Mouse (Mus musculus) gastrocnemius, adult 8-10 months (tissue): ENCODE measurements at regions not wholly inside any gene's neighbourhood (a gene's known extent, or its start where the extent isn't known, plus 50 kb on each side); places are given as distances from the start of the nearest gene placed in this dataset.

ENCODE experiments used
- DNase-seq, 2 experiments: peaks; one replicate each; pipeline ENCODE4 v3.0.0; 2022; ENCODE audit warnings: low spot score in 2 of 2

- DNase-seq = no peak
These were observed 172.9 kb upstream of the Phactr1 start for GRCm38 (mm10) chr13:42507535-42507934.

- DNase-seq = no peak
These were observed 161.7 kb upstream of the Phactr1 start for GRCm38 (mm10) chr13:42518686-42519085.

- no peak for DNase-seq
These were observed 157.9 kb upstream of the Phactr1 start for GRCm38 (mm10) chr13:42522553-42522952.

DNA sequence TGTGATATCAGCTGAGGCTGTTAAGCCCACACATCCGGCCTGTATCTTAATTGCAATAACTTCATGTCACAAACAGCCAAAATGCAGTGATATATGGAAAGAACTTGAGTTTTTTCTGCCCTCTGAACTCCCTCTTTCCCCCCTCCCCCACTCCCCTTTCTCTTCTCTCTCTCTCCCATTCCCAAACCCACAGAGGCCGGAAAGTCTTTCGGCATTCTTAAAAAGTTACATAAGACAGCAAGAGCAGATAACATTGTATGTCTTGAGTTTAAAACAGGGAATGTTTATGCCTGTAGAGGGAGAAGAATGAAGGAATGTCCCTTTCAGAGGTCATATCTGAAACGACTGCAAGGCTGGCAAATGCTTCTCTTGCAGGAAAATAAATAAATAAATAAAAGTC lies 154.3 kb upstream of the Phactr1 start:
- DNase-seq = no peak

- peak; percentile 3 to 7 for DNase-seq
These were observed 153.5 kb upstream of the Phactr1 start for GRCm38 (mm10) chr13:42526966-42527365.

GRCm38 (mm10) chr13:42528169-42528568 lies 152.3 kb upstream of the Phactr1 start:
- no peak for DNase-seq

DNA sequence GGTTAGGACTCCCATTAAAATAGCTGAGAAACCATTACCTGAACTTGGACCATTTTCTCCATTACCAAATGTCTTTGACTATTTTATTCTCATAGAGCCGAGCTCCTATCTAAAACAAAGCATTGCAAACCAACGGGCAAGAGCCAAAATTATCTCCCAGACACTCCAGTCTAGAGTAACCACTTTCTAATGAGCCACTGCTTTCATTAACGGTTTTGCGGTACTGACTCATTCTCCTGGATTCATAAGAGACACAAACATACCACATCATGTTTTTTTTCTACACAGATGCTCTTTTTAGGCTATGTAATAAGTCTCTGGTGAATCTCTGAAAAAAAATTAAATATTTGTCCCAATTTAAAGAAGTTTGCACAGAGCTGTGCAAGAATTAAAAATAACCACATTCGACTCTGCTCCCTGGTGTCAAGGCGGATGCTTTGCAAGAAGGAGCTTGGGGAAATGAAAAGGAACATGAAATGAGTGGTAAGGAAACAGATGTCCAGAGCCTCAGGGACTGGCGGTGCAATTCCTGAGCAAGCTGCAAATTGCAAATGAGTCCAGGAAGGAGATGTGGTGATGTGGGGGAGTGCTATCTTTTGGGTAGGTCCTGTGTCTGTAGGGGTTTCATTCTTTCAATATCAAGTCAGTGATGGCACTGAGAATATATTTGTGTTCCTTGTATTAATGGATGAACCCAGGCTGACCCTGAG lies 143.8 kb upstream of the Phactr1 start:
- DNase-seq = no peak

DNA sequence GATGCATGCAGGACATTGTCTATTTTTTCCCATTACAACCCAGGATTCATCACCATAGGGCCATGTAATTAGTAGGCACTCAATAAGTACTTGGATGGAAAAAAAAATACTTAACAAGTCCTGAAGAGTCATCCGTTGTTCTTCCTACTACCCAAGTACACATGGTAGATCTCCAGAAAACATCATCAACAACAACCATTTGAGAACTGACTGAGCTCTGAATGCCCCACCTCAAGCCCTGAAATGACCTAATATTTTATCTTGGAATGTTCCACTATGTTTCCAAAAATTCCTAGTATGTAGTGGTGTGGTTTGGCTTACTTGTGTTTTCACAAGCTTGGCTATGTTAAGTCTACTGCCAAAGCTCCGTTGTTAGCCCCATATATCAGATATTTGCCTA lies 142.4 kb upstream of the Phactr1 start:
- no peak for DNase-seq

DNA sequence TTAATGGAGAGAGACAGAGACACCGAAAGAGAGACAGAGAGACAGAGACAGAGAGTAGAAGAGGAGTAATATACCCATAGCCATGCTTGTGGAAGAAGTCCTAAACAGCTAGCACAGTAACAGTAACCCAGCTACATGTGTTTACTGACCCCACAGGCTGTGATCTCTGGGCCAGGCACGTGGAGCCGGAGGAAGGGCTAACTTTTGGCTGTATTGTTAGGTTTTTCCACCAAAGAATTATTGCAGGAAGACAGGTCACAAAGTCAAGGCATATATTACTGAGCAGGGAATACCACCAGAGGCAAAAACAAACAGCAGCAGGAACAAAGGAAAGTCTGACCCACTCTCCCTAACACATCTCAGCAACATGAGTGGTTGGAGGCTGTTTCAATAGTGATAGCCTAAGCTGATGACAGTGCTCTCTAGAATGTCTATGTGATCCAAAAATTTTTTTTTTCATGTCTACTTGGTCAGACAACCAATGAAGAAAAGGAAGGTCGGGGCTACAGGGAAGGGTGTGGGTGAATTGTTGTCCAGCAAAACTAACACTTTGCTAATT lies 135.8 kb upstream of the Phactr1 start:
- no peak for DNase-seq

DNA sequence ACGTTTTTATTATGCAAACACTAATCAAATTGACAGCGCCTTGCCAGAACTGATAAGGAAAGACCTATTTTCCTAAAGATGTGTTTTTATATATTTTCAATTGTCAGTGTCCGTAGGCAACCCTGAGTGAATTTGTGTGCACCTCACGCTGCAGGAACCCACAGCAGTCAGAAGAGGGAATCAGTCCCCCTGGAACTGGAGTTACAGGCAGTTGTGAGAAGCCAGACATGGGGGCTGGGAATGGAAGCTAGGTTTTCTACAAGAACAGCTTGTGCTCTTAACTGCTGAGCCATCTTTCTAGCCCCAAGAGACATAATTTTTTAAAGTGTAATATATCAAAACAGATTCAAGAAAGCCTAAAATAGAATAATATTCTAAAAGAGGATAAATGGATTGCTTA lies 134.0 kb upstream of the Phactr1 start:
- no peak for DNase-seq

DNA sequence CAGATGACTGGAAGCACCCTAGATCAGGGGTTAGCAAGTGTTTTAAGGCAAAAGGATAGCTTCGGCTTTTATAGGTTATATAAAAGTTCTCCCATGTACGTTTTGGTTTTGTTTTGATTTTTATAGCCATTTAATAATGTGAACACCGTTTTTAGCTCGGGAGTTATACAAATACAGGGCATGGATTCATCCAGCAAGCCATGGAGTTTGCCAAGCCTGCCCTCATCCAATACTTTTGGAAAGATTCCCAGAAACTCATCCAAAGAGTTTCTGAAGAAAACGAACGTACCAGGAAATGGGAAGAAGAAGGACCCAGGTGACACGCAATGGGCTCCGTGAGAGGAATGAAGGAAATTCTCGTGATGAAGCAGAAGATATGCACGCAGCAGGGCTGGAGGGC lies 133.6 kb upstream of the Phactr1 start:
- DNase-seq = no peak

DNA sequence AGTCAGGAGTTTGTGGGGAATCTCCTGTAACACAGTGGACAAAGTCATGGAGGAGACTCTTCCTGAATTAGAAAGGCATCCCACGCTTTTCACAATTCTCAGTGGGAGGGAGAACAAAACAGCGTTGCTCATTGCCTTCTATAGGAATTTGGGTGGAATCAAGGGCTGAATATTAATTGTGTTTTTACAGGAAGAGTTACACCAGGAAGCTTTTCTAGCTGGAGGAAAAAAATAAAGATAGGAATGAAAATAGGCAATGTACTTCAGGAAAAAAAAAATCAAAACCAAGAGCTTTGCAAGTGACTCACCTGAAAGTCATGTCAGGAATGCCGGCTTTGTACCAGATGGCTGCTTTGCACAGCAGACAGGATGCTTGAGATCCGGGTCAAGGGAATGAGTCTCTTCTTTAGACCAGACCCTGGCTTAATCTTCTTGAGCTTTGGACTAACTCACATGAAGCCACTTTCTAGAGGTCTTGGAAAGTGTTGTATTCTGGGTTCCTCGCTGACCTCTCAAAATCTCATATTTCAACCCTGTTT lies 131.3 kb upstream of the Phactr1 start:
- DNase-seq = no peak

- DNase-seq = no peak
These were observed 125.5 kb upstream of the Phactr1 start for GRCm38 (mm10) chr13:42554961-42555360.

GRCm38 (mm10) chr13:42558526-42558925 lies 121.9 kb upstream of the Phactr1 start:
- DNase-seq = no peak

DNA sequence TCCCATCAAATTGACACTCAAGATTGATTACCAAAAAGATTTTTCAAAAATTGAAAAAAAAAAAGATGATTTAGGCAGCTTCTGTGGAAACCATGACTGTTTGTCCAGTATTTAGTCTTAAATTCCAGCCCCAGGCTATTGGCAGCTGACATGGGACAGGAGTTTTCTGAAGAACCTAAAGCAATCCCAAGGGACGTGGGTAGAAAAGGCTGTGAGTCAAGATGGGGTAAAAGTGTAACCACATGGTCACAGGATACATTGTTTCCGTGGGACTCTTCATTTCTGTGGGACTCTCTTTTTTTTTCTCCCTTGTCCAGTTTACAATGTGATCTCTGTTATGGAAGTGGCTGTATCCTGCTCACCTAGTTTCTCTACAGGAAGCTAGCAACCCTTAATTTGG lies 119.0 kb upstream of the Phactr1 start:
- DNase-seq = no peak

- no peak for DNase-seq
These were observed 114.9 kb upstream of the Phactr1 start for GRCm38 (mm10) chr13:42565291-42566058.

- DNase-seq = no peak
These were observed 109.6 kb upstream of the Phactr1 start for GRCm38 (mm10) chr13:42570600-42571348.

- no peak for DNase-seq
These were observed 106.2 kb upstream of the Phactr1 start for GRCm38 (mm10) chr13:42574189-42574588.

- DNase-seq = peak; percentile 44 to 49
These were observed 104.5 kb upstream of the Phactr1 start for GRCm38 (mm10) chr13:42575725-42576426.

- no peak for DNase-seq
These were observed 101.0 kb upstream of the Phactr1 start for GRCm38 (mm10) chr13:42579471-42579870.

DNA sequence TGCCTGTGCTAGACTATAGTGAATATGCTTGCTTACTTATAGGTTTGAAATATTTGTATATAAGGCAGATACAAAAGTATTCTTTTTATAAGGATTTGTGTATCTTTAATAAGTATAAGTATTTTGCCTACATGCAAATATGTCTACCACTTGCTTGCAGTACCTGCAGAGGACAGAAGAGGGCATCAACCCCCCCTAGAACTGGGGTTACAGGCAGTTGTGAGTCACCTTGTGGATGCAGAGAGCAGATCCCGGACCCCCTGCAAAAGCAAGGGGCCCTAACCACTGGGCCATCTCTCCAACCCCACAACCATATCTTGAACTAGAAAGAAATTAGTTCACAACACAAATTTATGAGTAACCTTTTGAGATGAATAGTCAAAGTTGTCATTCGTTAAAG lies 91.3 kb upstream of the Phactr1 start:
- no peak for DNase-seq
